Mouse (Mus musculus) gastrocnemius, postnatal 4 days (tissue): ENCODE data around the gene 2900026A02Rik. TPM values are rescaled to one million over a fixed set of nuclear protein-coding genes. Genes with fewer than 3 reads are reported as not detected.

Experiments used
- DNase-seq, 2 experiments: peaks; one replicate each; pipeline ENCODE4 v3.0.0; 2021 to 2022; ENCODE audit warnings: low spot score in 2 of 2, mixed read lengths in 2 of 2
- total RNA-seq, 2 experiments: library from RNA; stranded (reverse); gene quantifications; 2 replicates each; pipeline ENCODE4 v1.2.3; 2021

Gene 2900026A02Rik
- total RNA-seq, 2 experiments from 2014 or later: 50.3 to 50.7 TPM

DNA sequence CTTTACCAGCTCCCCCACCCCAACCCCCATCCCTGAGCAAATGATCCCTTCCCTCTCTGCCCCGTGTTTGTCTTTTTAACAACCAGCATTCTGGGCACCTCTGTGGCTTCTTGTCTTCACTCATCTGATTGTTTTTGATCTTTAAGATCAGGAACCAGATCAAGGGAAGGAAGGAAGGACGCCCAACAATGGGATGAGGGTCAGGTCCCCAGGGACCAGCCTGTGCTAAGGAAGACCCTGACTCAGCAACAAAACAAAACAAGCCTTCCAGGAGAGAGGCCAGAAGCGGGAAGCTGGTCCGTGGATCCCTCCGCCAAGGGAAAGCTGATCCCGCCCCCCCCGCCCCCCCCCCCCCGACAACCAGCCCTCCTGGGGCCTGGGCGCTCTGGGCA lies 41.6 kb downstream of the 2900026A02Rik start:
- DNase-seq: no peak

DNA sequence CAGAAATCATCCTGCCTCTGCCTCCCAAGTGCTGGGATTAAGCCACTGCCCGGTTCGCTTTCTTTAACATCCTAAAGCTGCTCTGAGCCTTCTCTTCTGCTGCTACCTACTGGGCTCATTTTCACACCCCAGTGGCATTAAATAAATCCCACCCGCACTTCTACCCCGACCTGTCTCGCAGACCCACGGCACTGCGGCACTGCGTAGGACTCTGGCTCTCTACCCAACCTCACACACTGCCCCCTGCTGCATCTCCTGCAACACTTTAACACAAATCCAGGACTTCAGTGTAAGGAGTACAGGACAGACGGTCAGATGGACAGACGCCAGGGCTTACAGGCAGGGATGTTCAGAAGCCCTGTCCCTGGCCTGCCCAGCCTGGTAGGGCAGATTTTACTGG lies 45.1 kb downstream of the 2900026A02Rik start:
- no peak for DNase-seq

DNA sequence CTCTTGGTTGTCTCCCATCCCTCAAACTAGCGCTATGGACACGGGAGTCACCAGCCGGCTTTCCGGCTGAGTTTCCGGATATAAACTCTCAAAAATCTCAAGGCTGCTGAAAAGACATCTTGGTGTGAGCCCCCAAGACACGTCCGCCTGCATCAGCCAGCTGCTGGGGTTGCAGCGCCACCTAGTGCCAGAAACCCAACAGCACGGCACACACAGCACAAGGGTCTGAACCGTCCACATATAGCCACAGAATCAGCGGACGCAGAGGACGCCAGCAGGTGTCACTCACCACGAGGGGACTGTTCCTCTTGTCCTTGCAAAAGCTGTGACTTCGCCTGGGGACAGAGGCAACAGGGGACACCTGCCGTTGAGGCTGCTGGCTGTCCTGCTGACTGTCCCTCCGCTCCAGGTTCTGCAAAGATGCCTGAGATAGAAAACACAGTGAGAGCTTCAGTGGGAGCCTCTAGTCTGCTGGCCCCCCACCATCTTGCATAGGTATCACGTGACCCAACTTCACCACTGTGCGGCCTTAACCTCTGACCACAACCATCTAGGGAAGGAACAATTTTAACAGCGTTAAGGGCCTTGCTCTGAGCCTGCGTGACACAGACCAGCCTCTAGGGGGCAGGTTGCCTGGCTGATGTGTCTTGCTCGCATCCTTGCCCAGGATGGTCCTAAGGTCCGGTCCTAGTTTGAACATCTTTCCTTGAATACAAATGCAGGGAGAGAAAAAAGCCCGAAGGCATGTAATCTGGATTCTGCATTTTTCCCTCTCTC lies 45.9 kb downstream of the 2900026A02Rik start:
- no peak for DNase-seq

DNA sequence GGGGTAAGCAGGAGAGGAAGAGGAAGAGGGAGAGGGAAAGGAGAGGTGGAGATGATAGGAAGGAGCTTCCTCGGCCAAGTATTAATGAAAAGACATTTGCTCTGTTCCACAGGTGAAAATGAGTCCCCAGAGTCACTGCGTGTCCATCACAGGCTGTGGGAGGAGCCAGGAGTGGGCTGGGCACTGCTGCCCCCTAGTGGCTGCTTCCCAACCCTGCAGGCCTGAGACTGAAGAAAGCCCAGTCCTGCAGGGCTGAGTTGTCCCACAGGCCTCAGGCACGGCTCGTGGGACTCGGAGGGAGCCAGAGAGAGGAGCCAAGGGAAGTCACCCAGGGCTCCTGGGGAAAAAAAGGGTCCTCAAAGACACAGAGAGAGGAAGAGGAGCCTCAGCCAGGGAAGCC lies 47.7 kb downstream of the 2900026A02Rik start:
- peak; percentile 48 to 58 for DNase-seq

DNA sequence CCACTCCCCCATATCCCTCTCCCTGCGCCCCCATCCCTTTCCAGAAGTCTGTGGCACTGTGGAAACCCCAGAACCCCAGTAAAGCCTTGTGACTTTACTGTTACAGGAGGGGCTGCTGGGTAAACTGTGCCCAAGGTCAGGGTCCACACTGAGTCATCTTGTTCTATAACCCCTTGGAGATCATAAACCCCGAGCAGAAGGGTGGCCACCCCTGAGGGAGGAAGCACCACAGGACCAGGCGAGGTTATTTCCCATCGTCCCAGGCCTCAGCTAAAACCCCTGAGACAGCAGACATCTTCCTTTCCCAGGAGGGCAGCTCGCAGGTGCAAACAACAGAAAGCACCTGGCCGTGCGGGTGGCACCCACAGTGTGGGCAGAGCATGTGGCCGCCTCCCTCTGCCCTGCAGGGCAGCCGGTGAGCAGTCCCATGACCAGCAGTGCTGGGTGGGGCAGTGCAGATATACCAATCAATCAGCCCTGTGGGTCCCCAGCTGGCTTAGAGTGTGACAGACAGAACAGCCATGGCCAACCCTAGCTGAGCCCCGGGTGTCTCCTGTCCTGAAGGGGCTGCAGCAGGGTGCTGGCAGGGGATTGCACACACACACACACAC lies 49.0 kb downstream of the 2900026A02Rik start:
- no peak for DNase-seq

DNA sequence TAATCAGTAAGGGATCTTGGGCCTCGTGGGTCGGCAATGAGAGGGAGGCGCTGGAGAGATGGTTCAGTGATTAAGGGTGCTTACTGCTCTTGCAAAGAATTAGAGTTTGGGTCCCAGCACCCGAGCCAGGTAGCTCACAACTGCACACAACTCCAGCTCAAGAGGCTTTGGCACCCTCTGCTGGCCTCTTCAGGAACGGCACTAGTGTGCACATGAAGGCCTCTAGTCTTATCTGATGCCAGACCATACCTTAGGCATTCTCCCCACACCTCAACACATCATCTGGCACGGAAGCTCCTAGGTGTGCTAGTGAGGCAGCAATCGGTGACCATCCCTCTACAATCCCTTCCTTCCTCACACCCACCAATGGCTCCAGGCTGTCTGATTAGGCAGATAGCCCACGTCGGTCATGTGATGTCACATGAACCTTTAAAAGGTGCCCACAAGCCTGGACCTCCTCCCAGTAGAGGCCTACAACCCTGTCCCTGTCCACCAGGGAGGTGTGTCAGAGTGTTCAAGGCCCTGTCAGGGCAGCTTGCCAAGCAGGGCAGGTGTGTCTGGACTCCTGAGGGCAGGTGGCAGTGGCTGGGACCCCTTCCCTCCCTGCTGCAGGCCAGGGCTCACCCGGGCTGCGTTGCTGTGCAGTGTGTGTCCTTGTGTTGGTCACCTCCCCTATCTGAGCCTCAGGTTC lies 50.8 kb downstream of the 2900026A02Rik start:
- DNase-seq: no peak

DNA sequence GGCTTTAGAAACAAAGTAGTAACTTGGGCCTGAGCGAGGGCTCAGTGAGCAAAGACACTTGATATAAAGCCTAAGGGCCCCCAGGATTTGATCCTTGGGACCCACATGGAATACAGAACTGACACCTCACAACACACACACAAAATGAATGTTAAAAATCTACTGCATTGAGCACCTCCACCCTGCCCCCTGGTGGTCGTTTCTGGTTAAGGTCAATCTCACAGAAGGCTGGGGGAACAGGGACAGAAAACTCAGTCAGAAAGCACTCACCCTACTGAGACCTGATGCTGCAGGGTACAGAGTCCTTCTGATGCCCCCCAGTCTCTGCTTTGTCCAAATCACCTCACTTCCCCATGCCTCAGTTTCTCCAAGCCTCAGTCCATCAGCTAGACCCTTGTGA lies 53.3 kb downstream of the 2900026A02Rik start:
- DNase-seq: peak in 1 of 2 experiments; percentile 53

DNA sequence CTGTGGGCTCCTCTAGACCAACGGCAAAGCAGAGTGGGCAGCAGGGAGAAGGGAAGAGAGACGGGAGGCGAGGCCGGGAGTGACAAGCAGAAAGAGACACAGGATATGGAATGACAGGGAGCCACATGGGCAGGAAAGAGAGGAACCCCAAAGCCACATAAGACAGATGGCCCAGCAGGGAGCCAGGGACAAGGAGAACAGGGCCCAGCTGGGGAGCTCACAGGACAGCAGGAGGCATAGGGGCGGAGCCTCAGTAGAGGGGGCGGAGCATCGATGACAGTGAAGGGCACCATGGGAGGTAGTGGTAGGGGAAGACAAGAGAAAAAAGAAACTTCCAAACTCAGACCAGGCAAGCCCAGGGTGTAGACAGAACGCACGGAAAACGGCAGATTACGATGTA lies 55.6 kb downstream of the 2900026A02Rik start:
- DNase-seq: peak in 1 of 2 experiments; percentile 32

DNA sequence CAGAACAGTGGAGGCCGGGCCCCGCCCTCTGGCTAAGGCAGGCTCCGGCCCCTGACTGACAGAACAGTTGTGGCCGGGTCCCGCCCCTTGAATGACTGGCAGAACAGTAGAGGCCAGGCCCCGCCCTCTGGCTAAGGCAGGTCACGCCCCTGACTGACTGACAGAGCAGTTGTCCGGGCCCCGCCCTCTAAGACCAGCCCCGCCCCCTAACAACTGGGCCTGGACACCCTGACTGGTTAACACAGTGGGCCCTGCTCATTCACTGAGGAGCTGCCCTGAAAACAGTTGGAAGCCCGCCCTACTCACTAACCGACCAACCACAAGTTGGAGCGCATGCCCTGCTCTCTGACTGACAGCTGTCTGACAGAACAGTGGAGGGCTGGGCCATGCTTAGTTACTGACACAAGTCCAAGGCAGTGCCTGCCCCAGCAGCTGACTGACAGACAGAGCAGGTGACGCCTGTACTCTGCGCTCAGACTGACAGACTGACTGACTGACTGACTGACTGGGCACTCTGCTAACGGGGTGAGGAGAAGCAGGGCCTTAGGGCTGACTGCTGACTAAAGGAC lies 56.1 kb downstream of the 2900026A02Rik start:
- peak; percentile 43 to 81 for DNase-seq

DNA sequence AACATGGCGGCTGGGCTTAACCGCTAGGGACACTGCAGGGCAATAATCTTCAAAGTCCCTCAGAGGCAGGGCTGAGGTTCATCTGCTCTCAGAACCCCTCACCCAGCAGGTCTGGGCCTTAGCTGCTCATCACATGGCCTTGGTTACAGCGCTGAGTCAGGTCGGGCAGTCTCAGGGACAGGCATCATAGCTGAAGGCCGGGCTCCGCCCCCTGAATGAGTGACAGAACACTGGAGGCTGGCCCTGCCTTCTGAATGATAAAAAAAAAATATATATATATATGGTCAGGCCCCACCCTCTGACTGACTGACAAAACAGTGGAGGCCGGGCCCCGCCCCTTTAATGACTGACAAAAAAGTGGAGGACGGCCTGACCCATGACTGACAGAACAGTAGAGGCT lies 56.6 kb downstream of the 2900026A02Rik start:
- no peak for DNase-seq

DNA sequence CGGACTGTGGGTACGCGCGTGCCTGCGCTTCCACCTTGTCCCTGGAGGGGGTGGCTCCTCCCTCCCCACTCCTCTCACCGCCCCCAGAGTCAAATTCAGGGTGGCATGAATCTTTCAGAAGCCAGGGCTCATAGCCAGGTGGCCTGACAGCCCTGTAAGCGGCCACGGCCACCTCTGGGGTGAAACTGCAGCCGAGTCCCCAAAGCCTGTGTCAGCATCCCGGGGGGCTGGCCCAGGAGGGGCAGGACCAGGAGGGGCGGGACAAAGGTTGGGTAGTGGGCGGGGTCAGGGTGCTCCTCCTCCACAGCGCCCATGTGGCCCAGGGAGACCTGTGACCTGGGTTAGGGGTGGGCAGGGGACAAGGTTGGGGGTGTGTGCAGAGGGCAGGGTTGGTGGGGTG lies 57.9 kb downstream of the 2900026A02Rik start:
- peak in 1 of 2 experiments; percentile 29 for DNase-seq

DNA sequence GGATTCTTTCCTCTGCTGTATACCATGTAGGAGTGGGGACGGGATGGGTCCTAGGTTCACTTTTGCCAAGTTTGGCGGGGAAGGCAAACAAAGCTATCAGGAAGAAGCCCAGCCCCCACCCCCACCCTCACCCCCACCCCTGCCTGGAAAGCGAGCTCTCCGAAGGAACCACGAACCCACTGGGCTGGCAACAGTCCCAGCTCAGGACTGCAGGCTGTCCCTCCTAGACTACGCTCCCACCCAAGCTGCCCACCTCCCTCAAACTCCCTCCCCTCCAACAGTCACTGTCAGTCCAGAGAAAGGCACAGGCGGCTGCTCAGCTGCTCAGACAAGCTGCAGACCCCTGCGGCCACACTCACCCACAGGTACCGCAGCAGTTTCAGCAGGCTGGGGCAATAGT lies 58.3 kb downstream of the 2900026A02Rik start:
- DNase-seq: no peak

DNA sequence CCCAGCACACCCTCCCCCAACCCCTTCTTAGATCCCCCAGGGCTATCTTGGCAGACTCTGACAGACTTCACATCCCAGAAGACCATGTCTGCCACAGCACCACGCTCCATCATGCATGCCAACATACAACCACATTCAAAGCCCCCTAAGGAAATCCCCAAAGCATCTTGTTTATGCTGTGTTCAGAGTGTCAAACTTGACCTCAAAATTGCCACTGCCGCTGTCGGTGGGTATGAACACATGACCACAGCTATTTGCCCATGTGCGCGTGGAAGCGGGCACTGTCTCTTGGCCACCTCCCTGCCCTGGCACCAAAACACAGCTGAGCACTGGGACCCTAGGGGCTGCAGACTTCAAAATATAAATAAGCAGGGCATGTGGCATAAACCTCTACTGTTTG lies 59.5 kb downstream of the 2900026A02Rik start:
- DNase-seq: no peak

DNA sequence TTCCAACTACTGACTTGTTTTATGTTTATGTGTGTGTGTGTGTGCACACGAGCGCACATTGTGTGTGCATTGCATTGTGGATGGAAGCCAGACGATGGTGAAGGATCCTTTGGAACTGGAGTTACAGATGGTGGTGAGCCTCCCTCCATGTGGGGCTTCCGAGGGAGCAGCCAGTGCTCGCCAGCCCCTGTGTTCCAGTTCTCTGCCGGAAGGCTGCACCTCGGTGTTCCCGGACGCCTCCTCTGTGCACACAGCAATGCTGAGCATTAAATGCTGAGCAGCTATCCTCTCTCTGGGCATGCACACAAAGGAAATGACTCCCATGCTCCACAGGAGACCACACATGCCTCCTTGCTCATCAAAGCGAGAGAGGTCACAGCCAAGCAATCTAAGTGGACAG lies 60.7 kb downstream of the 2900026A02Rik start:
- DNase-seq: no peak

DNA sequence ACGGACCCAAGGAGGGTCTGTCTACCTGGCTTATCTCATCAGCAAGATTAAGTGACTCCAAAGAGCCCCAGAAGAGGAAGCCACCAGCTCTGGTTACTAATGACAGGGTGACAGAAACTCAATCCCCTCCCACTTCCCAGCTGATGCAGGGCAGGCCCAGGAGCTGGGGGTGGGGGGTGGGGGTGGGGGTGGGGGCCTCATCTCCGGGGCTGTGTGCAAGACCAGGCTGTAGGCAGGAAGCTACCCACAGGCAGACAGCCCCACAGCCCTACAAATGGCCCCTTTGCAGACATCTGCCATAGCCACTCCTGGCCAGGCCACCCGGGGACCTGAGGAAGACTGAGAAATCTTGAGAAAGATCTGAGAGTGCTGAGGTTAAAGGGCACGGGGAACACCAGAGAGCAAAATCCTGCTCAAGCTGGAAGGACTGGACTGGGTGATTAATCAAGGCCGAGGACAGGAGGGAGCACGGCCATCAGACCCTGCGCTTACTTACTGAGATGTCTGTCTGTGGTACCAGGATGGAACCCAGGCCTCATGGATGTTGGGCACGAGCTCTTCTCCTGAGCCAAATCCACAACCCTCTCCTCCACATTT lies 62.2 kb downstream of the 2900026A02Rik start:
- no peak for DNase-seq

DNA sequence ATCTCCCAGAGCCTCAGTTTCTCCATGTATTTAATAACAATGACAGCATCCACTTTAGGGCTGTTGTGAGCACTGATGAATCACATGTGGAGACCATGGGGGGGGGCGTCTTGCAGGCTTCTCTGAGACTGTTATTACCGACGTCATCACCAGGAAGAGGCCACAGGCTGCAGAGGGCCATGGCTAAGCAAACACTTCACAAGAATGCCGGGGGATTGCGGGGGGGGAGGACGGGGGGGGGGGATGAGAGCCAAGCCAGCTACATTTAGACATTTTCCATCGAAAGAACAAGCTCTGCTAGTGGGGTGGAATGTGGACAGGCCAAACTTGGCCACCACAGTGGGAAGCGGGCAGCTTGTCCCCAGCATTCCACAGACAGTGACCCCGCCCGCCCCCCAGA lies 63.4 kb downstream of the 2900026A02Rik start:
- no peak for DNase-seq

DNA sequence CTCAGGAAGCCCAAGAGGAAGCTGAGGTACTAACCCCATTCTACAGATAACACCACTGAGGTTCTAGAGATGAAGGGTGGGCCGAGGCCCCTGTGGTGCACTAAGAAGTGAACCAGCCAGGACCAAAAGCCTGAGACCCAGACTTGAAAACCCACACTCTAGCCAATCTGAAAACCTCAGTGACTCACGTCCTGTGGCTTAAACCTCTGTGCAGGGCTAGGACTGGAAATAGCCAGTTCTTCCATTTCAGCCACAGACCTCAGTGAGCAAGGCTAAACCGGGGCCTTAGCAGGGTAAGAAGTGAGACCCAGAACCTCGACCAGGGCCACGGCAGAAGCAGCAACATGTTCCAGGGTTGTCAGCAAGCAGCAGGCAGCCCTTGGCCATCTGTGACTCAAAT lies 64.0 kb downstream of the 2900026A02Rik start:
- DNase-seq: no peak

DNA sequence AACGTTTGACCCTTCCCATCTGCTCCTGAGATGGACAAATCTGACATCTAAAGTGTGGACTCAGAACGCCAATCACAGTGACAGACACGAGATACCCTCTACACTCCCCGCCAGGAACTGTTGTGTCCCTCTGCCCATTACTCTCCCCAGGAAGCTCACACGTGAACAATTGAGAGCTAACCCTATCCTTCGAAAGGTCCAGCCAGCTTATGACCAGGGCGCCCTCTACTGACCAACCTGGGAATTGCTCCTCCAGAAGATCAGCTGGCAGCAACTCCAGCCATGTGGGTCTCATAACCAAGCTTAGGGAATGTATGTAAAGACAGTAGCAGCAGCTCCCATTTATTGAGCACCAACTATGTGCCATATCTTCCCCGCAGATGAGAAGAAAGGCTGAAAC lies 65.9 kb downstream of the 2900026A02Rik start:
- peak; percentile 64 to 78 for DNase-seq

DNA sequence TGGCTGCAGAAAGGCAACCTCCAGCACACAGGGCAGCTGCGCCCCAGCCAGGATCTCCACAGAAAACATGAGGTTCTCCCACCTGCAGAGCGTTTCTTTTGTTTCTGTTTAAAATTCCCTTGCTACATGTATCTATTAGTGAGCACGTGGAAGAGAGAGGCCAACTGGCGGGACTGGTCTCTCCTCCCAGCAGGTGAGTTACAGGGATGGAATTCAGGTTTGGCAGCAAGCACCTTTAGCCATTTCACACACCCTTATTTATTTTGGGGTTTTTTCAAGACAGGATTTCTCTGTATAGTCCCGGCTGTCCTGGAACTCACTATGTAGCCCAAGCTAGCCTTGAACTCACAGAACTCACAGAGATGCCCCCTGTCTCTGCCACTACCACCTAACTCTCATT lies 66.6 kb downstream of the 2900026A02Rik start:
- no peak for DNase-seq

DNA sequence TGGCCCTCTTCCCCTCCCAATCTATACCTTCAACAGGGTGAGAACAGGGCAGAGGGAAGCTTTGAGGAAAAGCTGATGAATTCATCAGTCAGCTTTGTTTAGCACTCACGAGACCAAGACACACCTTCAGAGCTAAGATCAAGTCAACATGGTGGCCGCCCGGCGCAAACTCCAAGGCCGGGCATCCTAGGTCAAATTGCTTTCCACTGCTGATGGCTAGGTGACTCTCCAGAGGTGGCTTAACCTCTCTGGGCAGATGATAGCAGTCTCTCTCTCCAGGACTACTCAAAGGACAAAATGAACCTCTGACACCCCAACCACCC lies 67.6 kb downstream of the 2900026A02Rik start:
- DNase-seq: no peak

DNA sequence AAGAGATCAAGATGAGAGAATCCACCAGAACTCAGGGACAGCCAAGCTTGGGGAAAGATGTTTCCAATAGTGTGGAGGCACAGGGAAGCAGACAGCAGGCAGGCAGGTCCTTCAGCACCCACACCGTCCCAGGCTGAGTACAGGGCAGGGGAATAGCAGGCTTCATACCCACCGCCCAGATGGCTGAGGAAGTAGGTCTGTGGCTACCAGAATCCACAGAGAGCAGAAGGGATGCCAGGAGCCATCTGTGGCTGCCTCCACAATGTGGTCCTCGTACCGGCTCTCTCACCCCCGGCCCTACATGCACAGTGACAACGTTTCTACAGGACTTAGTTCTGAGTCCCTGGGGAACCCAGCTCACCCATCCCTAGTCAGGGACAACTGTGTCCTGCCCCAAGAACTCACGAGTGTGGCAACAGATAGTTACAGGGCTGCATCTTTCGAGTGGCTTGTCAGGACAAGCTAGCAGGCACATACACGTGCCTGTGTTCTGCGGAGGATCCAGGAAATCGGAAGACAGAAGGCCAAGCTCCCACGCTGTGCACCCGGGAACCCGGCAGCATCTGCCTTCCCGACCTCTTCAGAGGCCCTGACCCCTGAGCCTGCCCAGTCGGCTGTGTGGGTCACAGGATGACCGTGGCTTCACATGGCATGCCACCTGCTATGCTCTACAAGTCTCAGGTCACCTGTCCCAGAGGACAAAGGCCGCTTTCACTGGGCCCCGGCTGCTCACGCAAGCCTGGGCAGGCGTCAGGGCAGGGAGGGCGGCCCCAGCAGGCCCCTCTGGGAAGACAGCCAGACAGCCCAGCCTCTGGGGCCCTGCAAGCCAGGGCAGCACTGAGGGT lies 68.2 kb downstream of the 2900026A02Rik start:
- DNase-seq: peak in 1 of 2 experiments; percentile 34
